Mouse (Mus musculus) adrenal gland, postnatal 25 days (tissue): ENCODE measurements around the gene Ncoa3. TPM values are rescaled to one million over a fixed set of nuclear protein-coding genes. Genes with fewer than 3 reads are reported as not detected.

ENCODE experiments used
- DNase-seq: peaks from one replicate; pipeline ENCODE4 v3.0.0; 2021; ENCODE audit warnings: mixed read lengths
- total RNA-seq: library from RNA; stranded (reverse); gene quantifications from 2 replicates; pipeline ENCODE4 v1.2.3, GENCODE M21; 2021

Ncoa3 gene
- total RNA-seq, 1 experiment from 2014 or later, result 27.1 TPM

GRCm38 (mm10) chr2:165970767-165971166 is 21.7 kb upstream of the Ncoa3 start:
- no peak for DNase-seq

- DNase-seq, result no peak
Measured at GRCm38 (mm10) chr2:165974383-165974782, 18.1 kb upstream of the Ncoa3 start.

- DNase-seq, result no peak
Measured at GRCm38 (mm10) chr2:165976186-165976585, 16.2 kb upstream of the Ncoa3 start.

- DNase-seq, result no peak
Measured at GRCm38 (mm10) chr2:165976874-165977273, 15.6 kb upstream of the Ncoa3 start.

- no peak for DNase-seq
Measured at GRCm38 (mm10) chr2:165978119-165978518, 14.3 kb upstream of the Ncoa3 start.

- DNase-seq, result no peak
Measured at GRCm38 (mm10) chr2:165981248-165981977, 11.0 kb upstream of the Ncoa3 start.

GRCm38 (mm10) chr2:165982512-165983389 is 9.7 kb upstream of the Ncoa3 start:
- peak; percentile 56 for DNase-seq

GRCm38 (mm10) chr2:165984318-165984717 is 8.1 kb upstream of the Ncoa3 start:
- DNase-seq, result no peak

- no peak for DNase-seq
Measured at GRCm38 (mm10) chr2:165984891-165985290, 7.5 kb upstream of the Ncoa3 start.

GRCm38 (mm10) chr2:165985581-165985980 is 6.9 kb upstream of the Ncoa3 start:
- no peak for DNase-seq

GRCm38 (mm10) chr2:165986921-165987453 is 5.4 kb upstream of the Ncoa3 start:
- DNase-seq, result peak; percentile 72

GRCm38 (mm10) chr2:165993173-165993900 is 901 bp downstream of the Ncoa3 start:
- DNase-seq, result no peak

GRCm38 (mm10) chr2:165994341-165994740 is 1.9 kb downstream of the Ncoa3 start:
- DNase-seq, result no peak

- no peak for DNase-seq
Measured at GRCm38 (mm10) chr2:165995711-165996110, 3.3 kb downstream of the Ncoa3 start.

GRCm38 (mm10) chr2:165996130-165996529 is 3.7 kb downstream of the Ncoa3 start:
- no peak for DNase-seq

GRCm38 (mm10) chr2:165997256-165997967 is 5.0 kb downstream of the Ncoa3 start:
- no peak for DNase-seq

GRCm38 (mm10) chr2:165998969-165999368 is 6.5 kb downstream of the Ncoa3 start:
- no peak for DNase-seq

GRCm38 (mm10) chr2:165999790-166000189 is 7.4 kb downstream of the Ncoa3 start:
- DNase-seq, result no peak

GRCm38 (mm10) chr2:166000242-166000641 is 7.8 kb downstream of the Ncoa3 start:
- DNase-seq, result no peak

- no peak for DNase-seq
Measured at GRCm38 (mm10) chr2:166000769-166001168, 8.3 kb downstream of the Ncoa3 start.

GRCm38 (mm10) chr2:166001362-166001761 is 8.9 kb downstream of the Ncoa3 start:
- no peak for DNase-seq

GRCm38 (mm10) chr2:166001768-166002167 is 9.3 kb downstream of the Ncoa3 start:
- DNase-seq, result no peak
